Mouse (Mus musculus): ENCODE results near the gene Tal1. TPM values are rescaled to one million over a fixed set of nuclear protein-coding genes. Genes with fewer than 3 reads are reported as not detected.

Tal1 gene
- polyA plus RNA-seq, 1 experiment from 2014 or later: 1.1 TPM

DNA sequence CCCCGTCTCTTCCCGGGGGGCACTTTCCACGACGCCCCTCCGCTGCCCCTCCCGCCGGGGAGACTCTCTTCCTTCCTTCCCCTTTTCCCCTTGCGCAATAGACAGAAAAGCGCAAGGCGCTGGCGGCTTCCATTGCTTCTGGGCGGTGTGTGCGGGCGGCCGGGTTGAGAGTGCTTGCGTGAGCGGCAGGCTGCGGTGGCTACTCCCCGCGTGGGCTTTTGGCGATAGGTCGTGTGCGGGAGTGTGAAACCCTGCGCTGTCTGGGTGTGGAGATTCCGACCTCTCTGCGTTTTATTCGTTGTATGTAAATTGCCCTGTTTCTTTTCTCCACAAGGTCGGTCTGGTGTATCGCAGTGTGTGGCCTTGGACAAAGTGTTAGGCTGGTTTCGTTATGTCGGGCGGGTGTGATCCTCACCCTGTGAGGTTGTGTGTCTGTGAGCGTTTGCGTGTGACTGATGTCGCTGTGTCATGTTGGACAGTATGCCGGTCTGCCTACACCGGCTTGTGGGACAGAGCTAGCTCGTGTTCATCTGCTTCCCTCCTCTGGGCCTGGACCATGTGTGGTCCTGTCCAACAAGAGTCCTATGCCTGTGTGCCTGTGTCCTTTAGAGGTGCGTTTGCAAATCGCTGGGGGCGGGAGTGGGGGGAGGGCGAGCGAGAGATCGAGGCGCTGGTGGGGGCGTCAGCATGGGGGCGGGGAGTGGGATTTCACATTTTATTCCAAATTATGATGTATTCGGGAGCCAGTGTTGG is 871 bp downstream of the Tal1 start:
- no peaks in the 10 kb centered on the region for H3K9me3 ChIP-seq (replicated peaks)
- WGBS: under 1% methylated on average over 48 of the region's 48 CpGs
- peaks cover 88% of the 10 kb centered on the region for H3K27me3 ChIP-seq
- peak overlapping the region; percentile 51 for H3K4me3 ChIP-seq
- H3K4me1 ChIP-seq (replicated peaks): peaks cover 26% of the 10 kb centered on the region
- peak overlapping the region; percentile 49 for H3K9ac ChIP-seq
- H3K4me2 ChIP-seq: peak overlapping the region; percentile 66
- H3K36me3 ChIP-seq: no peaks in the 10 kb centered on the region
- peak; percentile 51 for ATAC-seq (replicated peaks; ENCODE audit: insufficient number of reproducible peaks, insufficient read depth, low FRiP score, low read depth)
- H3K27ac ChIP-seq: peak overlapping the region; percentile 75

DNA sequence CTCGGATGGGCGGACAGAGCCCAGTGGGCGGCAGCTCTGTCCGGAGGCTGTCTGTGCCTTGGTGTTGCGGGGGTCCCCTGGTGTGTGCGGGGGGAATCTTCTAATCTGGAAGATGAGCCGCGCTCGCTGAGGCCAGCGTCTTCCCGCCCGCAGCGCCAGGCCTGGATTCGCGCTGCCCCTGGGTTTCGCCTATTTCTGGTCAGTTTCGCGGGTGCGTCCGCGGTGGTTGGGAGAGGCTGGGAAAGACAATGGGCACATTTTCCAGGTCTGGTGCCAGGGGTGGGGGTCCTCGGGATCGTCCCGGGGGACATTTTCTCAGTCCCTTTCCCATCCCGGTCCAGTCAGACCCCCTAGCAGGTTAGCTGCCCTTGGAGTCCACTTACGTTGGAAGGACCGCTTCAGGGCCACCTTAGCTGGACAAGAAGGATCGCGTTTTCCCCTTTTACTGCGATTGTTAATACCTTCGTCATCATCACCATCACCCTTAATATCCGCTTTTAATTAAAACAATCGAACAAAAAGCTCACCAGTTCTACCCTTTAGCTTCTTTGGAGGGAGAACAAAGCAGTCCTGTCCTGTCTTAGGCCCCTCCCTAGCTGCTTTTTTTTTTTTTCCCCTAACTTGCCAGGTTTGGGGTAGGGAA is 1.6 kb downstream of the Tal1 start:
- H3K27me3 ChIP-seq: peaks cover 87% of the 10 kb centered on the region
- 0 out of 2 replicates have a peak, but pooled peaks have one; percentile 20 for ATAC-seq (replicated peaks; ENCODE audit: insufficient number of reproducible peaks, insufficient read depth, low FRiP score, low read depth)
- H3K36me3 ChIP-seq: no peaks in the 10 kb centered on the region
- peaks cover 23% of the 10 kb centered on the region for H3K4me1 ChIP-seq (replicated peaks)
- peak overlapping the region; percentile 75 for H3K27ac ChIP-seq
- 3% methylated on average over 33 of the region's 33 CpGs for WGBS
- peak overlapping the region; percentile 51 for H3K4me3 ChIP-seq
- H3K9me3 ChIP-seq (replicated peaks): no peaks in the 10 kb centered on the region
- peak overlapping the region; percentile 49 for H3K9ac ChIP-seq
- peak overlapping the region; percentile 66 for H3K4me2 ChIP-seq

- peak overlapping the region; percentile 51 for H3K4me3 ChIP-seq
- no peaks in the 10 kb centered on the region for H3K9me3 ChIP-seq (replicated peaks)
- peaks cover 88% of the 10 kb centered on the region for H3K27me3 ChIP-seq
- H3K27ac ChIP-seq: peak overlapping the region; percentile 75
- H3K9ac ChIP-seq: peak overlapping the region; percentile 49
- no peaks in the 10 kb centered on the region for H3K36me3 ChIP-seq
- ATAC-seq (replicated peaks; ENCODE audit: insufficient number of reproducible peaks, insufficient read depth, low FRiP score, low read depth): no peak
- H3K4me1 ChIP-seq (replicated peaks): peaks cover 25% of the 10 kb centered on the region
- peak overlapping the region; percentile 66 for H3K4me2 ChIP-seq
- WGBS: 1% methylated on average over 20 of the region's 20 CpGs
Measured at GRCm38 (mm10) chr4:115058317-115058761, 2.1 kb downstream of the Tal1 start.

GRCm38 (mm10) chr4:115058871-115059590 is 2.8 kb downstream of the Tal1 start:
- peak overlapping the region; percentile 75 for H3K27ac ChIP-seq
- peaks cover 93% of the 10 kb centered on the region for H3K27me3 ChIP-seq
- H3K4me1 ChIP-seq (replicated peaks): peaks cover 31% of the 10 kb centered on the region
- peak overlapping the region; percentile 66 for H3K4me2 ChIP-seq
- peak overlapping the region; percentile 51 for H3K4me3 ChIP-seq
- 3% methylated on average over 23 of the region's 23 CpGs for WGBS
- no peaks in the 10 kb centered on the region for H3K9me3 ChIP-seq (replicated peaks)
- no peak for ATAC-seq (replicated peaks; ENCODE audit: insufficient number of reproducible peaks, insufficient read depth, low FRiP score, low read depth)
- H3K36me3 ChIP-seq: no peaks in the 10 kb centered on the region
- H3K9ac ChIP-seq: peak overlapping the region; percentile 25; the same call in 1 of the 2 replicates

DNA sequence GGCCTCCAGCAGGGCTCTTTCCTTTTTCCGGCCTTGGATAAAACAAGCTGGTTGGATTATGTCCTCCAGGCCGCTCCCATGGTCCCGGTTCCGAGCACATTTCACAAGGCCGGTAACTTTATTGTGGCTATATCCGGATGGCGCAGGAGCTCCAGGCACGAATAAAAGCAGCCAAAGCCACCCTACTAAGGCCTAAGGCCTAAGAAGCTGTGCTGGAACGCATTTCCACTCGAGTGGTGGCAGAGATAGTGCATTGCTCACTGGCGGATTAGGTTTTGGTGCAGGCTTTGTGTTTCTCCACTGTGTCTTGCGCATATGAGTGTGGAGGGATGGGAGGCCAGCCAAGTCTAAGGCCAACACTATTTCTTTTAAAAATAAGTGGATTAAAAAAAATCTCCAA is 3.6 kb downstream of the Tal1 start:
- peaks cover 93% of the 10 kb centered on the region for H3K27me3 ChIP-seq
- peak overlapping the region; percentile 51 for H3K4me3 ChIP-seq
- H3K36me3 ChIP-seq: no peaks in the 10 kb centered on the region
- peaks cover 32% of the 10 kb centered on the region for H3K4me1 ChIP-seq (replicated peaks)
- H3K27ac ChIP-seq: peak overlapping the region; percentile 75
- no peak for ATAC-seq (replicated peaks; ENCODE audit: insufficient number of reproducible peaks, insufficient read depth, low FRiP score, low read depth)
- no peaks in the 10 kb centered on the region for H3K9me3 ChIP-seq (replicated peaks)
- H3K9ac ChIP-seq: no peak overlapping the region
- H3K4me2 ChIP-seq: peak overlapping the region; percentile 66
- 13% methylated on average over 12 of the region's 12 CpGs for WGBS

DNA sequence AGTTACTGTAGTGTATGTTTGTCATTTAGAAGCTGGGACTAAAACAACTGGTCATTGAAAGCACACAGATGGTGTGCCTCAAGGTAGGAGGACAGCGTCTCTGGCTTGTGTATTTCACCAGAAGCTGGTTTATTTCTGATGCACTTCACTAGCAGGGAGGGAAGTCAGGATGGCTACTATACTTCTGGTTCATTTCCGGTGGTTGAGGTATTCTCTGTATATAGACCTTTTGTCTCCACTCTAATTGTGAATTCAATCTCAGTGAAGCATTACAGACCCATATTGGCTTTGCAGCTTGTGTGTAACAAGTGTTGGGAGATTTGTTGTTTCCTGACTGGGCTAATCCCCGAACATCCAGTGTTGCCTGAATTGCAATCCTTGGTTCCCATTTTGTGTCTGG is 4.5 kb downstream of the Tal1 start:
- no peak overlapping the region for H3K9ac ChIP-seq
- 16% methylated on average over 3 of the region's 3 CpGs for WGBS

GRCm38 (mm10) chr4:115062540-115062874 is 6.3 kb downstream of the Tal1 start:
- peak; percentile 16; the same call in 1 of the 2 replicates for ATAC-seq (replicated peaks; ENCODE audit: insufficient number of reproducible peaks, insufficient read depth, low FRiP score, low read depth)
- Histone ChIP-seq H3K4me2 (peak overlapping the region; percentile 96), H3K36me3 (no peaks in the 10 kb centered on the region), H3K9ac (no peak overlapping the region; the same call in 1 of the 2 replicates), H3K4me1 (replicated peaks) (peaks cover 19% of the 10 kb centered on the region), H3K9me3 (replicated peaks) (no peaks in the 10 kb centered on the region), H3K27ac (no peak overlapping the region), H3K4me3 (peak overlapping the region; percentile 59), H3K27me3 (peaks cover 93% of the 10 kb centered on the region)
- WGBS: 4% methylated on average over 9 of the region's 9 CpGs

More for the DNA sequence above, 4.5 kb downstream of the Tal1 start:
- H3K4me1 ChIP-seq (replicated peaks): peaks cover 32% of the 10 kb centered on the region
- H3K4me2 ChIP-seq: peak overlapping the region; percentile 66
- H3K27ac ChIP-seq: no peak overlapping the region
- ATAC-seq (replicated peaks; ENCODE audit: insufficient number of reproducible peaks, insufficient read depth, low FRiP score, low read depth): no peak
- peaks cover 93% of the 10 kb centered on the region for H3K27me3 ChIP-seq
- H3K4me3 ChIP-seq: peak overlapping the region; percentile 51
- H3K36me3 ChIP-seq: no peaks in the 10 kb centered on the region
- no peaks in the 10 kb centered on the region for H3K9me3 ChIP-seq (replicated peaks)

DNA sequence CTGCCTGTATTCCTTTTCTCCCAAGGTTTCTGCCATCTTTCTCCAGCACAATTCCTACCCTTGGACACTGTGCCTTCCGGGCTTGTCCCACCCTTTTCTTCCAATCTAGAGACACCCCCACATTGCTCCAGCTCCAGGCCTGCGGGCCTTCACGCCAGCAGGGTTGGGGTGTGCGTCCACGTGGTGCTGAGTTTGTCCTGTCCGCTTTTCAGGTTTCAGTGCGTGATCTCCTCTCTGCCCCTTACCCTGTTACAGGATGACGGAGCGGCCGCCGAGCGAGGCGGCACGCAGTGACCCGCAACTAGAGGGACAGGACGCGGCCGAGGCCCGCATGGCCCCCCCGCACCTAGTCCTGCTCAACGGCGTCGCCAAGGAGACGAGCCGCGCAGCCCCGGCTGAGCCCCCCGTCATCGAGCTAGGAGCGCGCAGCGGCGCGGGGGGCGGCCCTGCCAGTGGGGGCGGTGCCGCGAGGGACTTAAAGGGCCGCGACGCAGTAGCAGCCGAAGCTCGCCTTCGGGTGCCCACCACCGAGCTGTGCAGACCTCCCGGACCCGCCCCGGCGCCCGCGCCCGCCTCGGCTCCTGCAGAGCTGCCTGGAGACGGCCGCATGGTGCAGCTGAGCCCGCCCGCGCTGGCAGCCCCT is 6.8 kb downstream of the Tal1 start:
- peak overlapping the region; percentile 96 for H3K4me2 ChIP-seq
- peak overlapping the region; percentile 48 for H3K9ac ChIP-seq
- H3K36me3 ChIP-seq: no peaks in the 10 kb centered on the region
- no peaks in the 10 kb centered on the region for H3K9me3 ChIP-seq (replicated peaks)
- H3K27me3 ChIP-seq: peaks cover 90% of the 10 kb centered on the region
- ATAC-seq (replicated peaks; ENCODE audit: insufficient number of reproducible peaks, insufficient read depth, low FRiP score, low read depth): peak; percentile 76
- under 1% methylated on average over 58 of the region's 58 CpGs for WGBS
- peaks cover 16% of the 10 kb centered on the region for H3K4me1 ChIP-seq (replicated peaks)
- no peak overlapping the region for H3K27ac ChIP-seq
- H3K4me3 ChIP-seq: peak overlapping the region; percentile 59

DNA sequence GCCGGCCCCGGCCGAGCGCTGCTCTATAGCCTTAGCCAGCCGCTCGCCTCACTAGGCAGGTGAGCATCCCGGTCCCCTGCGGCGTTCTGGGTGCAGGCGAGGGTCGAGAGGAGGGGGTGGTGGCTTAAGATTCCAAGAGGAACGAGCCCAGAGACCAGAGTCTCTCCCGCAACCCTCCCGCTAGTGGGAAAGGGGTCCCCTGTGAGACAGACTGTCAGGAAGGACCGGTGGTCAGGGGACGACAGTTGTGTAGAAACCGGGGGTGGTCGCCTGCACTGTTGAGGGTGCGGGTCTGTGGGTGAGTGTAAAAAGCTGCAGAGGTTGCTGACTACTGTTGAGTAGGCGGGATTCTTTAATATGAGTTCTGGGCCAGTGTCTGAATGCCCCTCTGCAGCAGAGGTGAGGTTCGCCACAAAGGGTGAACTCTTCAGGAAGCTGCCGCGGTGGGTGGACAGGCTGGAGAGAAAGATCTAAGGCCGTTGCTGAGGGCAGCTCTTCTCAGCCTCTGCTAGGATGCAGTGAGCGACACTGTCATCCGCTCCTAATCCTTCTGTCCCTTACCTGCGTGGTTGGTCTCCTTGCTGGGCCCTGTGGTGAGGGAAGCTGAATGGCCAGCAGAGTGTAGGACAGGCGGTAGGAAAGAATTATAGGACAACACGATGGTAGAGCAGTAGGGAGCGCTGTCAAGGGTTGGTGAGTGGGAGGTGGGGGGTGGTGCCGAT is 7.5 kb downstream of the Tal1 start:
- H3K4me2 ChIP-seq: peak overlapping the region; percentile 96
- H3K27me3 ChIP-seq: peaks cover 90% of the 10 kb centered on the region
- no peaks in the 10 kb centered on the region for H3K36me3 ChIP-seq
- peaks cover 16% of the 10 kb centered on the region for H3K4me1 ChIP-seq (replicated peaks)
- H3K27ac ChIP-seq: no peak overlapping the region
- no peak for ATAC-seq (replicated peaks; ENCODE audit: insufficient number of reproducible peaks, insufficient read depth, low FRiP score, low read depth)
- H3K9ac ChIP-seq: peak overlapping the region; percentile 48
- H3K4me3 ChIP-seq: peak overlapping the region; percentile 59
- H3K9me3 ChIP-seq (replicated peaks): no peaks in the 10 kb centered on the region
- WGBS: 4% methylated on average over 30 of the region's 31 CpGs

- Histone ChIP-seq H3K4me3 (no peak overlapping the region), H3K9ac (no peak overlapping the region), H3K36me3 (no peaks in the 10 kb centered on the region), H3K9me3 (replicated peaks) (no peaks in the 10 kb centered on the region), H3K27ac (no peak overlapping the region), H3K4me1 (replicated peaks) (no peaks in the 10 kb centered on the region), H3K27me3 (peaks cover 24% of the 10 kb centered on the region), H3K4me2 (no peak overlapping the region)
- 30% methylated on average over 1 of the region's 1 CpGs for WGBS
- ATAC-seq (replicated peaks; ENCODE audit: insufficient number of reproducible peaks, insufficient read depth, low FRiP score, low read depth): no peak
Measured at GRCm38 (mm10) chr4:115071668-115072067, 15.4 kb downstream of the Tal1 start.

All from heart, embryonic 15.5 days (tissue).